ENCODE assay signal across 10 mouse cellular contexts in the genomic region with DNA sequence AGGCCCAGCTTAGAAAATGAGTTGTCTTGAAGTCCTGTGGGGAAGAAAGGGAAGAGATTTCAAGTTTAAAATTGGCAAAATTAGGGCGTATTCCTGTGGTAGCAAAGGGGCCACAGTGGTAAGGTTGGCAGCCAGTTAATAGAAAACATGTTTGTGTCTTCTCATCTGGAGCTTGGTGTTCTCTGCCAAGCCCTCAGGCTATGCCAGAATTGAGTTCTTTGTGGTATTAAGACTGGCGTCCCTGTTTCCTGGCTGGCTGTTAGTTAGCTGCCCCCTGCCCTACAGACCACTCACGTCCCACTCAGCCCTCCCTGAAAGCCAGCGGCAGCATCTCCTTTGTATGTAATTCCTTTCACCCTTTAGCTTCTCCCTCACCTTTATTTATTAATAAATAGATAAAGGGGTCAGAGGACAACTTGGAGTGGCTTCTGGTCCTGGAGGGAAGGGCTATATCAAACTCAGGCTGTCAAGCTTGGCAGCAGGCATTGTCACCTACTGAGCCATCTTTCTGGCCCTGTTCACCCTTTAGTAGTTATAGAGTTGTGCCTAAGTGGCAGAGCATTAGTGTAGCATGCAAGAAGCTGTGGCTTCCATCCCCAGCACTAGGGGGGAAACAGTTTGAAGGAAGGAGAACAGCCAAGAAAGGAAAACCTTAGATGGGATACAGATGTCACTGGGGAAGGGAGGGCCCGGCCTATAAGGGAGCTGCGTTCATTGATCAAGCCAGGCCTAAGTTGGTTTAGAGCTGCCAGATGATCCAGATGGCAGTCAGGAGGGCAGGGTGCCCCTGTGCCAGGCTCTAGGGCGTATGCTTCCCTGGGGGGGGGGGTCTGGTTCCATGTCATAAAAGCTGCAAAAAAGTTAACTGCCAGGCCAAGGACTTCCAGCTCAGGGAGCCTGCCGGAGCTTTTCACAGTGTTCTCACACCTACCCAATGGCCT. TPM values are rescaled to one million over a fixed set of nuclear protein-coding genes. Genes with fewer than 3 reads are reported as not detected.
DNase-seq lines count a peak whose midpoint lies in the region; ATAC-seq lines count a peak whose summit lies in the region.
"Had no signal": no experiment of that assay in that cellular context is flagged by ENCODE, and none has a peak within 500 bp of the region (broad histone marks: within the 10 kb centered on the region; RNA-seq: fewer than 3 reads in every experiment).

No protein-coding gene starts in this region.

- no peaks in the 10 kb centered on the region for H3K27me3 ChIP-seq in heart, embryonic 16.5 days (ENCODE audit: control insufficient read depth, insufficient read depth, low read length)
- no peaks in the 10 kb centered on the region for H3K27me3 ChIP-seq in neural tube, embryonic 15.5 days (replicated peaks)

- 77% methylated on average over 8 of the region's 8 CpGs for WGBS in heart, embryonic 16.5 days
- 64% methylated on average over 8 of the region's 8 CpGs for WGBS in neural tube, embryonic 15.5 days

- no peak for ATAC-seq in heart, embryonic 16.5 days (replicated peaks; ENCODE audit: extremely low read depth, insufficient read depth, low FRiP score)
- no peak for ATAC-seq in neural tube, embryonic 15.5 days (ENCODE audit: low FRiP score)

- peaks cover 23% of the 10 kb centered on the region for H3K4me1 ChIP-seq in heart, embryonic 16.5 days (ENCODE audit: control insufficient read depth, insufficient read depth, low read length)
- peaks cover 29% of the 10 kb centered on the region for H3K4me1 ChIP-seq in neural tube, embryonic 15.5 days

- H3K27ac ChIP-seq in heart, embryonic 16.5 days (ENCODE audit: low read length): peak overlapping the region; percentile 42
- H3K27ac ChIP-seq in neural tube, embryonic 15.5 days (replicated peaks): peak overlapping the region; percentile 67

- 0 out of 2 replicates have a peak, but pooled peaks cover 2% of the 10 kb centered on the region for H3K36me3 ChIP-seq in heart, embryonic 16.5 days (ENCODE audit: control insufficient read depth, insufficient read depth)
- peaks cover 3% of the 10 kb centered on the region for H3K36me3 ChIP-seq in neural tube, embryonic 15.5 days

- no peak overlapping the region for H3K4me3 ChIP-seq in heart, embryonic 16.5 days (ENCODE audit: low read length)
- H3K4me3 ChIP-seq in neural tube, embryonic 15.5 days (replicated peaks): no peak overlapping the region

- DNase-seq in heart, postnatal 4 days: no peak
- DNase-seq in right cerebral cortex, adult 18-20 months: peak; percentile 43
- DNase-seq in right cerebral cortex, postnatal 25 days: no peak
- peak; percentile 57 for DNase-seq in fibroblast of lung, adult 2 months (ENCODE audit: low read depth)
- no peak for DNase-seq in urinary bladder, postnatal 10 days (ENCODE audit: low spot score)
- DNase-seq in urinary bladder, adult 2 months (ENCODE audit: low spot score): no peak
- DNase-seq: lung, adult 18-20 months had no signal

- no peak overlapping the region for H3K4me2 ChIP-seq in heart, embryonic 16.5 days (ENCODE audit: low read depth, low read length)
- H3K4me2 ChIP-seq in neural tube, embryonic 15.5 days: no peak overlapping the region

- no peaks in the 10 kb centered on the region for H3K9me3 ChIP-seq in heart, embryonic 16.5 days (replicated peaks; ENCODE audit: control insufficient read depth, low read length)
- H3K9me3 ChIP-seq in neural tube, embryonic 15.5 days (replicated peaks): no peaks in the 10 kb centered on the region
- H3K9me3 ChIP-seq: G1E had no signal

- peak overlapping the region; percentile 27; the same call in 1 of the 2 replicates for H3K9ac ChIP-seq in heart, embryonic 16.5 days (ENCODE audit: low read length)
- 0 out of 2 replicates have a peak overlapping the region, but pooled peaks have one; percentile 5 for H3K9ac ChIP-seq in neural tube, embryonic 15.5 days (replicated peaks)

RNA-seq across cellular contexts. Expression of gene Atp6v0e, which starts 26.0 kb away (rescaled TPM):
- 216 and 249 TPM in 2 replicates for polyA plus RNA-seq in heart, embryonic 16.5 days (2015; fragmentation: Nextera tagmentation; extraction: Ambion mirVana)
- 10 to 100 TPM; 85.3 to 85.5 TPM for total RNA-seq in heart, postnatal 4 days (2021)
- polyA plus RNA-seq in neural tube, embryonic 15.5 days (2015; fragmentation: Nextera tagmentation; extraction: Ambion mirVana): 85.8 and 114 TPM in 2 replicates
- 260 and 293 TPM in 2 replicates for polyA plus RNA-seq in urinary bladder, adult 2 months (2012; rRNA removed)

RNA-seq across cellular contexts. Expression of gene Crebrf, which starts 26.4 kb away (rescaled TPM):
- 5.9 and 6.4 TPM in 2 replicates for polyA plus RNA-seq in heart, embryonic 16.5 days (2015; fragmentation: Nextera tagmentation; extraction: Ambion mirVana)
- total RNA-seq in heart, postnatal 4 days (2021): 10 to 100 TPM; 17.5 to 20.8 TPM
- 10.4 and 11.4 TPM in 2 replicates for polyA plus RNA-seq in neural tube, embryonic 15.5 days (2015; fragmentation: Nextera tagmentation; extraction: Ambion mirVana)
- polyA plus RNA-seq in urinary bladder, adult 2 months (2012; rRNA removed): 14.9 and 18.5 TPM in 2 replicates

Comparison
In these comparisons a context has a peak if more than half of its experiments do, and no peak if none do; other contexts are left out.
1. DNase-seq: peak in right cerebral cortex, adult 18-20 months (single experiment) and fibroblast of lung, adult 2 months (single experiment); none in heart, postnatal 4 days (single experiment), right cerebral cortex, postnatal 25 days (single experiment), urinary bladder, postnatal 10 days (single experiment) and urinary bladder, adult 2 months (single experiment).